Mouse (Mus musculus) neural tube, embryonic 12.5 days (tissue): ENCODE measurements at regions not wholly inside any gene's neighbourhood (a gene's known extent, or its start where the extent isn't known, plus 50 kb on each side); places are given as distances from the start of the nearest gene placed in this dataset.
A peak's percentile ranks its signal among the peaks of the same experiment; 100 is the strongest.

Experiments used
- ATAC-seq: fragments of 200-750 bp; cut with Nextera tagmentation; 2 replicates; pipeline ENCODE4 v1.8.0; 2017; ENCODE audit warnings: low read depth, mild to moderate bottlenecking, moderate TSS enrichment, moderate library complexity; ENCODE audit not compliant: low FRiP score
- H3K27ac ChIP-seq: fragments of 300-500 bp; sonication (generic); 2 replicates; pipeline ENCODE4 v1.5.1; 2016
- H3K27me3 ChIP-seq: fragments of 300-500 bp; sonication (generic); replicated peaks from 2 replicates; pipeline ENCODE4 v1.6.1; 2016; ENCODE audit warnings: mild to moderate bottlenecking
- H3K36me3 ChIP-seq: fragments of 300-500 bp; sonication (generic); 2 replicates; pipeline ENCODE4 v1.6.1; 2016; ENCODE audit warnings: mild to moderate bottlenecking
- H3K4me1 ChIP-seq: fragments of 300-500 bp; sonication (generic); 2 replicates; pipeline ENCODE4 v1.6.1; 2016
- H3K4me2 ChIP-seq: fragments of 300-500 bp; sonication (generic); replicated peaks from 2 replicates; pipeline ENCODE4 v1.6.1; 2016; ENCODE audit warnings: mild to moderate bottlenecking
- H3K4me3 ChIP-seq: fragments of 300-500 bp; sonication (generic); 2 replicates; pipeline ENCODE4 v1.5.1; 2016
- H3K9ac ChIP-seq: fragments of 300-500 bp; sonication (generic); 2 replicates; pipeline ENCODE4 v1.6.1; 2016; ENCODE audit warnings: mild to moderate bottlenecking
- H3K9me3 ChIP-seq: fragments of 300-500 bp; sonication (generic); 2 replicates; pipeline ENCODE4 v1.6.1; 2016; ENCODE audit warnings: mild to moderate bottlenecking
- WGBS: fragments of 180-500 bp; shearing (Covaris S2); methylation state at CpG from one replicate; pipeline ENCODE4 v1.1.7; 2016; 5-methylcytosine and 5-hydroxymethylcytosine counted together

DNA sequence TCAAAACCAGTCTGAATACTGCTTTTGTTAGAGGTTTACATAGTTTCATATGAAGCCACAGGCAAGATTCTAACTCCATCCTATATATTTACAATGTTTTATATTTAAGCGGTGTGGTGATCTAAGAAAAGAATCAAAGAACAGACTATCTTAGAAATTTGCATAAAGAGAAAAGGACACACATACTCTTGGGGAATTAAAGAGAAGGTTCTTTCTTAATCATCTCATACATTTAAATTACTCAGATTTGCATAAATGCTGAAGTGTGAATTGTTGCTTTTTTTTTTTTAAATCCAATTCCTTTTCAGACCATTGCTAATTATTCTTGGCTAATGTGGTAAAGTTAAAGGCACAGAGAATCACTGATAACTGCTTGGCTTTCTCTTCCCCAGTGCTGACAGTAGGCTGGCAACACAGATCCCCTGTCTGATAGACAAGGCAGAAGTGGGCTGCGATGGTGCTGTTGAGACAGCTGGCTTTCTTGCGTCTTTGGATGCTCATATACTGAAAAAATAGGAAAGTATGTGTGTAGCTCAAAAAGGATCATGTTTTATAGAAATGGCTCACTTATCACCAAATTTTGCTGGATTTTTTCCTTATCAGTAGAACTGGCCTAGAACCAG is 216.1 kb downstream of the Otol1 start:
- Histone ChIP-seq H3K36me3 (no peaks in the 10 kb centered on the region), H3K9ac (no peak overlapping the region), H3K27me3 (no peaks in the 10 kb centered on the region), H3K4me1 (no peaks in the 10 kb centered on the region), H3K4me3 (no peak overlapping the region), H3K9me3 (no peaks in the 10 kb centered on the region), H3K27ac (no peak overlapping the region), H3K4me2 (no peak overlapping the region)
- ATAC-seq = 0 out of 2 replicates have a peak, but pooled peaks have one; percentile 35
- WGBS = 63% methylated on average over 3 of the region's 3 CpGs

DNA sequence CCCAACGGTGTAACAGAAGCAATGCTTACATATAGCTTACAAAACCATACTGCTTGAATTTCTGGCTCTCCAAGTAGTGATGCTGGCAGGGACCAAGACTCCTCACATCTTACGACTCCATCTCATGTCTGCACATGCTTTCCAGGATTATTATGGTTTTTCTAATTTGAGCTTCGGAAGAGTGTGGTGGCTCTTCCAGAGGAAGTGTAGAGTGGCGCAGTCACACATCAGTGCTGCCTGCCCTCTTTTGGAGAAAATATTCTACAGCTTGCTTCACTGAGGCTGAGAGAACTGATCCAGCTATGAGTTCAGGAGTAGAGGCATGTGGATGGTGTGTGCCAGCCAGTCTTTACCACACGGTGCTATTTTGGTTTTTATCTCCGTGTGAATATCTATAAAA is 217.4 kb downstream of the Otol1 start:
- ATAC-seq = no peak
- Histone ChIP-seq H3K4me3 (no peak overlapping the region), H3K4me1 (no peaks in the 10 kb centered on the region), H3K9ac (no peak overlapping the region), H3K27me3 (no peaks in the 10 kb centered on the region), H3K36me3 (no peaks in the 10 kb centered on the region), H3K27ac (no peak overlapping the region), H3K4me2 (no peak overlapping the region), H3K9me3 (no peaks in the 10 kb centered on the region)
- 95% methylated on average over 6 of the region's 6 CpGs for WGBS

- no peaks in the 10 kb centered on the region for H3K36me3 ChIP-seq
- H3K9ac ChIP-seq = no peak overlapping the region
- H3K9me3 ChIP-seq = no peaks in the 10 kb centered on the region
- H3K4me1 ChIP-seq = no peaks in the 10 kb centered on the region
- H3K27ac ChIP-seq = no peak overlapping the region
- no peaks in the 10 kb centered on the region for H3K27me3 ChIP-seq
- no peak overlapping the region for H3K4me2 ChIP-seq
- ATAC-seq = 0 out of 2 replicates have a peak, but pooled peaks have one; percentile 17
- WGBS = 91% methylated on average over 4 of the region's 4 CpGs
- H3K4me3 ChIP-seq = no peak overlapping the region
Observed at GRCm38 (mm10) chr3:70227165-70227564, 219.8 kb downstream of the Otol1 start.

GRCm38 (mm10) chr3:70248655-70249054 is 241.2 kb downstream of the Otol1 start:
- ATAC-seq = peak; percentile 55; the same call in 1 of the 2 replicates
- no peak overlapping the region for H3K9ac ChIP-seq
- 22% methylated on average over 3 of the region's 3 CpGs for WGBS

GRCm38 (mm10) chr3:70249922-70250321 is 242.5 kb downstream of the Otol1 start:
- Histone ChIP-seq H3K4me1 (no peaks in the 10 kb centered on the region), H3K27ac (no peak overlapping the region), H3K36me3 (no peaks in the 10 kb centered on the region), H3K4me3 (no peak overlapping the region), H3K9ac (no peak overlapping the region), H3K9me3 (no peaks in the 10 kb centered on the region), H3K27me3 (no peaks in the 10 kb centered on the region), H3K4me2 (no peak overlapping the region)
- no peak for ATAC-seq
- 84% methylated on average over 4 of the region's 4 CpGs for WGBS

More at GRCm38 (mm10) chr3:70248655-70249054, 241.2 kb downstream of the Otol1 start:
- no peak overlapping the region for H3K4me3 ChIP-seq
- H3K36me3 ChIP-seq = no peaks in the 10 kb centered on the region
- H3K9me3 ChIP-seq = no peaks in the 10 kb centered on the region
- H3K4me2 ChIP-seq = no peak overlapping the region
- no peaks in the 10 kb centered on the region for H3K27me3 ChIP-seq
- H3K4me1 ChIP-seq = no peaks in the 10 kb centered on the region
- no peak overlapping the region for H3K27ac ChIP-seq

DNA sequence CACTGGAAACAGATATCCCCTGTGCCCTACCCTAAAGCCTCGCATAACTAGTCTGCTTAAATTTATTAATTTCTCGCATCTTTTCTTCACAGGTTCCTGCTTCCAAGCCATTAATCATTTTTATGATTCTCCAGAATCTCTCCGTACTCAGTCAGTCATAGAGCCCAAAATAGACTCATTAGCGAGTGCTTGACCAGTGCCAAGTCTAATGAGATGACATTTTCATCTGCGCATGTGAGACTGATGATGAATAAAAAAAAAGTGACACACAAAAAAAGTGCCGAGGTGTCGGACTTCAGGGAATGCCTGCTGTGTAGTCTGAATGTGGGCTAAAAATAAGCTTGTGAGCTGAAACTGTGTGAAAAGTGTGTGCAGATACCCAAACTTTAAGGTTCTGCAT is 243.3 kb downstream of the Otol1 start:
- Histone ChIP-seq H3K9me3 (no peaks in the 10 kb centered on the region), H3K36me3 (no peaks in the 10 kb centered on the region), H3K4me1 (no peaks in the 10 kb centered on the region), H3K9ac (no peak overlapping the region), H3K4me3 (no peak overlapping the region), H3K27me3 (no peaks in the 10 kb centered on the region), H3K4me2 (no peak overlapping the region), H3K27ac (no peak overlapping the region)
- WGBS = 66% methylated on average over 7 of the region's 7 CpGs
- ATAC-seq = peak; percentile 18; the same call in 1 of the 2 replicates

- Histone ChIP-seq H3K27me3 (no peaks in the 10 kb centered on the region), H3K9me3 (no peaks in the 10 kb centered on the region), H3K36me3 (no peaks in the 10 kb centered on the region), H3K4me3 (no peak overlapping the region), H3K9ac (no peak overlapping the region), H3K4me1 (no peaks in the 10 kb centered on the region), H3K27ac (no peak overlapping the region), H3K4me2 (no peak overlapping the region)
- ATAC-seq = no peak
- WGBS = 46% methylated on average over 3 of the region's 3 CpGs
Observed at GRCm38 (mm10) chr3:70263318-70263717, 255.9 kb downstream of the Otol1 start.

DNA sequence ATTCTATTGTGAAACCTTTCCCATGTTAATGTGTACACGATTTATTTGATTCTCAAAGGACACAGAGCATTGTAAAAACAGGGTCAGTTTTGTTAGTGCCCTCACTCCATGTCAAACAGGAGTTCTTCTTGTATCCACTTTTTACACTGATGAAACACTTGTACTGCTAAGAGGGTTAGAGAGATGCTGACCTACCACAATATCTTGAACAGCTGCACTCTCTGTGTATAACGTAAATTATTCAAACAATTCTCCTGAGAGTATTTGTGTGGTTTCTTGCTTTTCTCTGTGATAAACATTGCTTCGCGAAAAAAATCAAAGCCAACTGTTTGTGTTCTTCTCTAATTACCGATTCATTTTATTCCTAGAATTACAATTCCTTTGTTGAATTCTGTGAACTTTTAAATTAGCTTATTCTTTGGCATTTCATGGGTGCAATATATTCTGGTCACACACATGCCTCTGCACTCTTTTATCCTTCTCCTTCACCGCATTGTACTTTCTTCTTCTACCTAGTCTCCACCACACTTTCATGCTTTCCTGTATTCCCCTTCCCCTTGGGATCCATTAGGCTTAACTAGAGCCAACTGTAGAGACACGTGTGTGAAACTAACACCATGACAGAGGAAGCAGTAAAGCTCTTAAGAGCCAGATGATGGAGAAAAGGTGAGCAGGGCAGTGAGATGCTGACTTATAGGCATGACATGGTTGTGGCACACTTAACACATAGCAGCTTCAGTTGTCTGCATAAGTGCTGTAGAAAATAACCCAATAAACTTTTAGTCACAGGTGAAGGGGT is 281.4 kb downstream of the Otol1 start:
- Histone ChIP-seq H3K4me2 (no peak overlapping the region), H3K27ac (no peak overlapping the region), H3K27me3 (no peaks in the 10 kb centered on the region), H3K4me1 (peaks cover 5% of the 10 kb centered on the region; the same call in 1 of the 2 replicates), H3K4me3 (no peak overlapping the region), H3K9me3 (no peaks in the 10 kb centered on the region), H3K36me3 (no peaks in the 10 kb centered on the region), H3K9ac (no peak overlapping the region)
- 0 out of 2 replicates have a peak, but pooled peaks have one; percentile 53 for ATAC-seq
- WGBS = 52% methylated on average over 7 of the region's 7 CpGs

DNA sequence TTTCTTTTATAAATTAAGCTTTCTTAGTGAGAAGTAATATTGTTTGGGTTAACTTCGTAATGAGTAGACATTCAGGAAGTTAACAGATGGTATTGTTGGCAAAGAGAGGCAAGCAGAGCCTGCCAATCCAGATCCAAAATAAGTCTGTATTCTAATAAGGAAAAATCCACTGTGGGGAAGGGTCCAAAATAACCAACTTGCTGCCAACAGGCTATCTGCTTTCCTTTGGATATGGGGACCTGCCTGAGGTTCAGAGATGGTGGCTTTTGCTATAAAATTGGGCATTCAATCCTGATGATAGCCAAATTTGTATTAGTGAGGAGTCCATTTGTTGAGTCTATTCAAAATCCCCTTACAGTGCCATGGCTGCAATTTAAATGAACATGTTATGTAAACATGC is 300.1 kb downstream of the Otol1 start:
- no peak for ATAC-seq
- H3K4me2 ChIP-seq = no peak overlapping the region
- no peaks in the 10 kb centered on the region for H3K4me1 ChIP-seq
- H3K36me3 ChIP-seq = no peaks in the 10 kb centered on the region
- no peak overlapping the region for H3K27ac ChIP-seq
- H3K4me3 ChIP-seq = no peak overlapping the region
- H3K9me3 ChIP-seq = no peaks in the 10 kb centered on the region
- 90% methylated on average over 1 of the region's 1 CpGs for WGBS
- H3K9ac ChIP-seq = no peak overlapping the region
- no peaks in the 10 kb centered on the region for H3K27me3 ChIP-seq

DNA sequence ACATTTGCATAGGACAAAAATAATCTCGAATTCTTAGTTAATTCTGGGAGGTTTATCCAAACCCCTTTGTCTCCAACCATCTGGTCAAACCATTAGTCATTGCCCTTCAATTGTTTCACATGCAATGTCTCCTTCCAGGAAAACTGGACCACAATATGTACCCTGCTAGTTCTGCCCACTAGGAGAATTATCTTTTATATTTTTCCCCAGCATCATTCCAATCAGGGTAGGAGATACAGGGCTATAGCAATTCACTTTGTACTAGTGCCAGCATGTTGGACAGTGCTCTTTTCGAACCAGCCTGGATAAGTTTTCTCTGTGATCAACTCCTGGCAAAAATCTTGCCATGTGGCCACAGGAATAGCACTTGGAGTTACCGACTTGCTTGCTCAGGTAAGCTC is 300.6 kb downstream of the Otol1 start:
- no peak overlapping the region for H3K9ac ChIP-seq

GRCm38 (mm10) chr3:70309304-70309703 is 301.9 kb downstream of the Otol1 start:
- Histone ChIP-seq H3K4me2 (no peak overlapping the region), H3K9ac (no peak overlapping the region), H3K4me1 (no peaks in the 10 kb centered on the region), H3K27ac (no peak overlapping the region), H3K36me3 (no peaks in the 10 kb centered on the region), H3K9me3 (no peaks in the 10 kb centered on the region), H3K4me3 (no peak overlapping the region), H3K27me3 (no peaks in the 10 kb centered on the region)
- 81% methylated on average over 4 of the region's 4 CpGs for WGBS
- ATAC-seq = no peak

More for the DNA sequence above, 300.6 kb downstream of the Otol1 start:
- no peaks in the 10 kb centered on the region for H3K9me3 ChIP-seq
- H3K4me3 ChIP-seq = no peak overlapping the region
- H3K27me3 ChIP-seq = no peaks in the 10 kb centered on the region
- H3K36me3 ChIP-seq = no peaks in the 10 kb centered on the region
- 82% methylated on average over 3 of the region's 3 CpGs for WGBS
- H3K4me1 ChIP-seq = no peaks in the 10 kb centered on the region
- H3K27ac ChIP-seq = no peak overlapping the region
- no peak for ATAC-seq
- no peak overlapping the region for H3K4me2 ChIP-seq

DNA sequence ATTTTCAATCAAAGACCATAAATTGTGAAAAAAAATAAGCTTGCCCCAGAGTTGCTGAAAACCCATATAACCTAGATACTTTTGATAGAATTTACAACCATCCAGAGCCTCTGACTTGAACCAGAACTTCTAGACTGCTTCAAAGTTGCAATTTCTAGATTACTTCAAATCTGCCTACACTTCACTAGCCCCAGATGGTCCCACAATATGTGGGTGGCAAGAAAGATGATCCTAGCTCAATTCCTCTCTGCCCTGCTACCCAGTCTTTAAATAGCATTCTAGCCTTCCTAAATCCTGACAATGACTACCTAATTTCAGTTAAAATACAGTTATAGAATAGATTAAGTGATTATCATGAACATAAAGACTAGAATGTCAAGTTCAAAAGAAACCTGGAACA is 303.6 kb downstream of the Otol1 start:
- Histone ChIP-seq H3K36me3 (no peaks in the 10 kb centered on the region), H3K27ac (no peak overlapping the region), H3K9ac (no peak overlapping the region), H3K4me3 (no peak overlapping the region), H3K4me1 (no peaks in the 10 kb centered on the region), H3K27me3 (no peaks in the 10 kb centered on the region), H3K4me2 (no peak overlapping the region), H3K9me3 (no peaks in the 10 kb centered on the region)
- no peak for ATAC-seq

DNA sequence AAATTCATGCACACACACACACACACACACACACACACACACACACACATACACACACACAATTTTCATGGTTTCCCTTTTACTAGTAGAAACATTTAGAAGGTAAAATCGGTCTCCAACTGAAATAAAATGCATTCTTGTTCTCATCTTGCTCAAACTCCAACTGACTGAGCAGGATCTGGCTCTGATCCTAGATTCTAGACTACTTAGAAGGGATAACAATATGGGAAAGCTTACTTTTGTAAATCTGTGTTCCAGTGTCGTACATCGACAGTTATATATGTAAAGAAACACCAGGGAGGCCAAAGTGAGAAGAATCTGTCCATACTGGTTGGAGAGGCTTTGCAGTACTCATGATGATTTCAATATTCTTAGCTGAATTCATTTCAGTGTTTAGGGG is 304.6 kb downstream of the Otol1 start:
- Histone ChIP-seq H3K36me3 (no peaks in the 10 kb centered on the region), H3K4me2 (no peak overlapping the region), H3K27me3 (no peaks in the 10 kb centered on the region), H3K9me3 (no peaks in the 10 kb centered on the region), H3K4me1 (no peaks in the 10 kb centered on the region), H3K9ac (no peak overlapping the region), H3K4me3 (no peak overlapping the region), H3K27ac (no peak overlapping the region)
- no peak for ATAC-seq
- 85% methylated on average over 3 of the region's 3 CpGs for WGBS
